Mouse (Mus musculus) left cerebral cortex, postnatal 4 days (tissue): ENCODE measurements around the gene Gnl2. TPM values are rescaled to one million over a fixed set of nuclear protein-coding genes. Genes with fewer than 3 reads are reported as not detected.

ENCODE experiments used
- DNase-seq: peaks from one replicate; pipeline ENCODE4 v3.0.0-alpha.2; 2022
- intact Hi-C: fragments of 180-260 bp; cut with DNase I; formaldehyde crosslinking; loops from one replicate; pipeline ENCODE4 v1.15.1; 2025
- total RNA-seq, 2 experiments: library from RNA; stranded (reverse); gene quantifications; 2 replicates each; pipeline ENCODE4 v1.2.3; 2021

Gene Gnl2
- total RNA-seq, 2 experiments from 2014 or later, result 80.4 to 83.5 TPM

- DNase-seq, result no peak
- intact Hi-C loops, result no loop called here
Measured at GRCm38 (mm10) chr4:125078698-125079097, 62.3 kb downstream of the Gnl2 start.

- intact Hi-C loops, result no loop called here
- DNase-seq, result peak; percentile 93
Measured at GRCm38 (mm10) chr4:125084403-125085345, 68.3 kb downstream of the Gnl2 start, which contains the start of gene Meaf6. TSS of gene Meaf6 (plus strand) at chr4:125085134.

GRCm38 (mm10) chr4:125085346-125085841 lies 69.0 kb downstream of the Gnl2 start:
- intact Hi-C loops, result no loop called here
- peak; percentile 60 for DNase-seq

- DNase-seq, result no peak
- intact Hi-C loops, result no loop called here
Measured at GRCm38 (mm10) chr4:125093031-125093430, 76.6 kb downstream of the Gnl2 start.

- DNase-seq, result no peak
- intact Hi-C loops, result no loop called here
Measured at GRCm38 (mm10) chr4:125096066-125096465, 79.7 kb downstream of the Gnl2 start.

GRCm38 (mm10) chr4:125097412-125097811 lies 81.0 kb downstream of the Gnl2 start:
- intact Hi-C loops, result no loop called here
- DNase-seq, result no peak

GRCm38 (mm10) chr4:125099458-125099857 lies 83.1 kb downstream of the Gnl2 start:
- DNase-seq, result peak; percentile 86
- intact Hi-C loops, result no loop called here

GRCm38 (mm10) chr4:125101334-125101733 lies 84.9 kb downstream of the Gnl2 start:
- intact Hi-C loops, result no loop called here
- DNase-seq, result no peak

Other genes starting within 250 kb of the Gnl2 start
- gene Mtf1, start 214.5 kb upstream of the Gnl2 start, total RNA-seq, result 10 to 100 TPM; 25.0 to 27.2 TPM
- 10 to 100 TPM; 40.6 to 45.8 TPM for gene Yrdc, start 165.9 kb upstream of the Gnl2 start, total RNA-seq
- gene 1110065P20Rik, start 165.4 kb upstream of the Gnl2 start, total RNA-seq, result 10 to 100 TPM; 74.1 to 75.1 TPM
- gene Maneal, start 154.4 kb upstream of the Gnl2 start, total RNA-seq, result 10 to 100 TPM; 48.8 to 52.5 TPM
- 10 to 100 TPM; 15.7 to 18.8 TPM for gene Epha10, start 135.7 kb upstream of the Gnl2 start, total RNA-seq
- 10 to 100 TPM; 16.3 to 18.6 TPM for gene 9930104L06Rik, start 79.5 kb upstream of the Gnl2 start, total RNA-seq
- gene Cdca8, start 77.3 kb upstream of the Gnl2 start, total RNA-seq, result 10 to 100 TPM; 10.6 to 11.3 TPM
- gene Rspo1, start 30.2 kb upstream of the Gnl2 start, total RNA-seq, result 1 to 10 TPM; 1.1 to 1.4 TPM
- gene Dnali1, start 49.1 kb downstream of the Gnl2 start, total RNA-seq, result under 1 TPM; 0.80 to 0.91 TPM
- gene Snip1, start 50.1 kb downstream of the Gnl2 start, total RNA-seq, result 10 to 100 TPM; 16.6 to 17.4 TPM
- 100 to 1,000 TPM; 150 to 165 TPM for gene Meaf6, start 68.5 kb downstream of the Gnl2 start, total RNA-seq
- gene Zc3h12a, start 111.3 kb downstream of the Gnl2 start, total RNA-seq, result under 1 TPM; 0.58 to 0.60 TPM